Mouse (Mus musculus): ENCODE results near the gene Ngb.

GRCm38 (mm10) chr12:87148136-87148535 is 45.8 kb upstream of the Ngb start:
- TF ChIP-seq E2F4 (IDR thresholded peaks at IDR 0.05; ENCODE audit: insufficient replicate concordance, low read depth, low read length) (no peak), USF1 (IDR thresholded peaks at IDR 0.05; ENCODE audit: low read depth, low read length) (no peak), SMC3 (IDR thresholded peaks at IDR 0.05; ENCODE audit: low read depth, low read length) (no peak), ELF1 (IDR thresholded peaks at IDR 0.05; ENCODE audit: low read depth, low read length) (no peak), TBP (conservative IDR thresholded peaks at IDR 0.05; ENCODE audit: low read depth, low read length) (no peak), POLR2A (IDR thresholded peaks at IDR 0.05; ENCODE audit: low read depth, low read length) (no peak), USF2 (conservative IDR thresholded peaks at IDR 0.05; ENCODE audit: low read depth, low read length) (no peak; the same call in 1 of the 2 replicates), CTCF (conservative IDR thresholded peaks at IDR 0.05 in 1 of 2, IDR thresholded peaks at IDR 0.05 in 1 of 2; ENCODE audit: low read depth in 2 of 2, low read length in 2 of 2) (no peak)

Measured in CH12.LX (cell line).